Mouse (Mus musculus) erythroblast, embryonic 14.5 days (primary cell): Measurements from ENCODE around the gene Lyst.

Experiments used
- GATA1 ChIP-seq: IDR thresholded peaks from 2 replicates; pipeline ENCODE4 v1.6.1; 2012; ENCODE audit warnings: low read length, inconsistent platforms, mixed read lengths
- TAL1 ChIP-seq: IDR thresholded peaks from 3 replicates; pipeline ENCODE4 v1.6.1; 2012; ENCODE audit warnings: low read length, inconsistent platforms, mixed read lengths

GRCm38 (mm10) chr13:13548431-13549190, 41.6 kb upstream of the Lyst start:
- TF ChIP-seq GATA1 (no peak), TAL1 (no peak)
